Mouse (Mus musculus): ENCODE results near the gene Gm20708.

DNA sequence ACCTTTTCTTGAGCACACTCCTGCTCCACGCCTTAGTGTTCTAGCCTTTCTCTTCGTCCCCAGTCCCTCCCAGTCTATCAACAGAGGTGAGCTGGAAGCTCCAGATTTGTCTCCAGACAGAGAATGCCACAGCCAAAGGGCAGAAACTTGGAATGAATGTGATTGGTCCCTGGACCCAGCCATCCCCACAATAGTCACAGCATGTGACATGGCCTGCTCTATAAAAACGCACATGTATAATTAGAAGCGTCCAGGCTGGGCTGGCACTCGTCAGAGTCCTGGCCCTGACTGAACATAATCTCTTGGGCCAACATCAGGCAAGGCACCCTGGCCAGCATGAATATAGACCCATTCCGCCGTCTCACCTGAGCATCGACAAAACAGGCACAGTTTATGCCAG, 9.6 kb downstream of the Gm20708 start:
- no peak for TF ChIP-seq CTCF (IDR thresholded peaks at IDR 0.05; ENCODE audit: extremely low read depth, insufficient read depth, low read length)
- TF ChIP-seq POLR2A (IDR thresholded peaks at IDR 0.05; ENCODE audit: extremely low read depth, insufficient read depth, low read length): no peak
